Mouse (Mus musculus): Measurements from ENCODE around the gene Pik3r6. TPM values are rescaled to one million over a fixed set of nuclear protein-coding genes. Genes with fewer than 3 reads are reported as not detected.

Pik3r6 gene
- 9.8 and 11.8 TPM in 2 replicates for polyA plus RNA-seq (2012; rRNA removed; ENCODE audit: low replicate concordance)

DNA sequence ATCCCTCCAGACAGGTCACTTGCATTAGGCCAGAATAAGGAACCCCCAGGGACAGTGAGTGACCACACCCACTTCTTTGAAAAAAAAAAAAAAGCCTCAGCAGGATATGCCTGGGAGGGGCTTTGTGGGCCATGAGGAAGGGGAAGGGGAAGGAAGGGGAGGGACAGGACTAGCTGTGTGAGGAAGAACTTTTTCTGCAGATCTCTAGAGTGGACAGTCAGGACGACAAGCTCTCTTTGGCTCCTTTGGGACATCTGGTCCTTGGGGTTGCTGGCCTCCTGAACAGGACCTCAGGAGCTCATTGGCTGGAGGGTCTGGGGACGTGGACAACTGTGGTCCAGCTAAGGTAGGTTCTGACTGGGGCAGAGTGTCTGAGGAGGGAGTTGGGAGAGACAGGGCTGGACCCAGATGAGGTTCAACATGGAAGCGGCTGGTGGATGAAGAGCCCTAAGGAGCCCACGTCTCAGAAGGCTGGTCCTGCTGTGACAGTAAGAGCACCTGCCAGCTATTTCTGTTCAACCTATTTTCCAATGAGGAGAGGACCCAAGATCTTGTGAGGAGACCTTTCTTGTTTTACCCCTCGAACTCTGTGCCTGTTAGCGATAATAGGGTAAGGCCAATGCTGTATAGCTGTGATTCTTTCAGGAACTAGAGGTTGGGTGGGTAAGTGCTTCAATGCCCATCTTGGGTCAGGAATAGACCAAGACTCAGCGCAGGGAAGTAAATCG is at the start of gene Pik3r6:
Gene Pik3r6, plus strand, starts transcription at position 118 of the 728 bp plus-strand sequence.

DNA sequence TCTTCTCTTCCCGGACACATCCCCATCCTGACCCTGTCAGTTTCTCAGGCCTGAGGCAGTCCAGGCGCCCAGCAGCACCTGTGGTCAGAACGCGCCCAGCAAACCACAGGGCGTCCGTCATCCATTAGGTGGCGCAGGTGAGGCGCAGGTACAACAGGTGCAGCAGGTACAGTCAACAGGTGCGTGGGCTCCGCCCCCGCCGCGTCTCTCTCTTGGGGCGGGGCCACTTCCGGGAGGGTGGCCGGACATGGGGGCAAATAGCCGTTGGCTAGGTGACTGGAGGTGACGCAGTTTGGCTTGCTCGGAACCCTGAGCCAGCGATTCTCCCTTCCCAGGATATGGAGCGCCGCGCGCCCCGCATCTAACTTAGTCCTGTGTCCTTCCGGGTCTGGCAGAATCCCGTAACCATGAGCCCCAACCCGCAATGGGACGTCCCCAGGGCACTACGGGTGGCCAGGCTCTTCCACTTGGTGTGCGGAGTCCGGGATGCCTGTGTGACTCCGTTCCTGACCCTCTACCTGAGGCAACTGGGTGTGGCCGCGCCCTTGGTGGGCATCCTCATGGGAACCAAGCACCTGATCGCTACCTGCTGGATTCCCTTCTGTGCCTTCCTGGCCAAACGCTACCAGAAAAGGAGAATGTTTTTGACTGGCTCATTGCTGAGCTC is 53.2 kb downstream of the Pik3r6 start, which contains the start of gene Mfsd6l:
Gene Mfsd6l, plus strand, starts transcription at position 269 of the 667 bp plus-strand sequence.

DNA sequence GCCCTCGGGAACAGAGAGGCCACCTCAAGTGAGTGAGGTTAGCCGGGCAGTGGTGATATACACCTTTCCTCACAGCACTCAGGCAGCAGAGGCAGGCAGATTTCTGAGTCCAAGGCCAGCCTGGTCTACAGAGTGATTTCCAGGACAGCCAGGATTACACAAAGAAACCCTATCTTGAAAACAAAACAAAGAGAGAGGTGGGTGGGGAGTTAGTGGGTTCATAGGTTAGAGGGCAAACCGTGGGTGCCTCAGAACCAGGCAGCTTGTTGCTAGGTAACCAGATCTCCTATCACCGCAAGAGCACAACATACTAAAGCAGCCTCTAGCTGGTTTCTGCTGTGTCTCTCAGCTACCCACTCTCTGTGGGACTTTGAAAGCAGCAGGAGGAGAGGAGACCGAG is 83.9 kb downstream of the Pik3r6 start, which contains the start of gene Ccdc42:
Gene Ccdc42, plus strand, starts transcription at position 301 of the 400 bp plus-strand sequence.

Other genes with a start within 250 kb of the Pik3r6 start
- 16.2 and 26.4 TPM in 2 replicates for gene Ntn1, start 102.2 kb upstream of the Pik3r6 start, polyA plus RNA-seq (2012; rRNA removed; ENCODE audit: low replicate concordance)
- gene Pik3r5, start 70.9 kb upstream of the Pik3r6 start, polyA plus RNA-seq (2012; rRNA removed; ENCODE audit: low replicate concordance), result 16.3 and 25.9 TPM in 2 replicates
- gene Mfsd6l, start 53.2 kb downstream of the Pik3r6 start, polyA plus RNA-seq (2012; rRNA removed; ENCODE audit: low replicate concordance), result 0.96 and 1.4 TPM in 2 replicates
- 0.31 and 0.37 TPM in 2 replicates for gene Ccdc42, start 84.0 kb downstream of the Pik3r6 start, polyA plus RNA-seq (2012; rRNA removed; ENCODE audit: low replicate concordance)
- 16.2 and 17.8 TPM in 2 replicates for gene Myh10, start 188.5 kb downstream of the Pik3r6 start, polyA plus RNA-seq (2012; rRNA removed; ENCODE audit: low replicate concordance)

Data from mammary gland, adult 2 months (tissue).